Mouse (Mus musculus) midbrain, embryonic 10.5 days (tissue): ENCODE results near the gene Fads6. TPM values are rescaled to one million over a fixed set of nuclear protein-coding genes. Genes with fewer than 3 reads are reported as not detected.

Source experiments
- DNase-seq: peaks from one replicate; pipeline ENCODE4 v3.0.0-alpha.2; 2017; ENCODE audit warnings: low spot score
- H3K27ac ChIP-seq: fragments of 300-500 bp; sonication (generic); replicated peaks from 2 replicates; pipeline ENCODE4 v1.5.1; 2016; ENCODE audit warnings: mild to moderate bottlenecking
- H3K27me3 ChIP-seq: fragments of 300-500 bp; sonication (generic); 2 replicates; pipeline ENCODE4 v1.6.1; 2016; ENCODE audit warnings: low read depth, mild to moderate bottlenecking; ENCODE audit not compliant: poor library complexity, severe bottlenecking
- H3K36me3 ChIP-seq: fragments of 300-500 bp; sonication (generic); 2 replicates; pipeline ENCODE4 v1.6.1; 2016; ENCODE audit warnings: mild to moderate bottlenecking, moderate library complexity
- H3K4me1 ChIP-seq: fragments of 300-500 bp; sonication (generic); 2 replicates; pipeline ENCODE4 v1.6.1; 2016
- H3K4me3 ChIP-seq: fragments of 300-500 bp; sonication (generic); 2 replicates; pipeline ENCODE4 v1.5.1; 2016; ENCODE audit warnings: mild to moderate bottlenecking, moderate library complexity
- H3K9me3 ChIP-seq: fragments of 300-500 bp; sonication (generic); replicated peaks from 2 replicates; pipeline ENCODE4 v1.6.1; 2016; ENCODE audit warnings: mild to moderate bottlenecking
- WGBS: fragments of 180-500 bp; shearing (Covaris S2); methylation state at CpG from one replicate; pipeline ENCODE4 v1.1.7; 2016; 5-methylcytosine and 5-hydroxymethylcytosine counted together
- polyA plus RNA-seq: library from polyadenylated mRNA; unstranded; fragments of >200 nt; fragmentation: Nextera tagmentation; extraction: Ambion mirVana; gene quantifications from 2 replicates; pipeline ENCODE4 v1.2.1, GENCODE M21; 2016

Gene Fads6
- polyA plus RNA-seq, 1 experiment from 2014 or later: 0.37 TPM

- Histone ChIP-seq H3K9me3 (peaks cover 4% of the 10 kb centered on the region; the same call in 1 of the 2 replicates), H3K27me3 (peaks cover 45% of the 10 kb centered on the region), H3K36me3 (no peaks in the 10 kb centered on the region), H3K27ac (no peak overlapping the region), H3K4me3 (no peak overlapping the region), H3K4me1 (peaks cover 23% of the 10 kb centered on the region)
- no peak for DNase-seq
- 89% methylated on average over 11 of the region's 11 CpGs for WGBS
Measured at GRCm38 (mm10) chr11:115295939-115296338, 1.5 kb downstream of the Fads6 start.

GRCm38 (mm10) chr11:115292631-115293375, 4.7 kb downstream of the Fads6 start:
- WGBS: 69% methylated on average over 14 of the region's 14 CpGs
- H3K4me1 ChIP-seq: peaks cover 20% of the 10 kb centered on the region
- no peaks in the 10 kb centered on the region for H3K36me3 ChIP-seq
- no peak overlapping the region for H3K27ac ChIP-seq
- no peaks in the 10 kb centered on the region for H3K9me3 ChIP-seq
- H3K27me3 ChIP-seq: peaks cover 23% of the 10 kb centered on the region
- no peak for DNase-seq
- H3K4me3 ChIP-seq: no peak overlapping the region

- H3K4me3 ChIP-seq: no peak overlapping the region
- peaks cover 10% of the 10 kb centered on the region for H3K27me3 ChIP-seq
- DNase-seq: no peak
- no peaks in the 10 kb centered on the region for H3K9me3 ChIP-seq
- no peak overlapping the region for H3K27ac ChIP-seq
- no peaks in the 10 kb centered on the region for H3K36me3 ChIP-seq
- H3K4me1 ChIP-seq: peaks cover 8% of the 10 kb centered on the region
- 74% methylated on average over 10 of the region's 10 CpGs for whole genome bisulfite sequencing
Measured at GRCm38 (mm10) chr11:115291503-115291902, 6.0 kb downstream of the Fads6 start.

GRCm38 (mm10) chr11:115290919-115291318, 6.5 kb downstream of the Fads6 start:
- 92% methylated on average over 6 of the region's 6 CpGs for WGBS

GRCm38 (mm10) chr11:115290314-115290713, 7.1 kb downstream of the Fads6 start:
- Histone ChIP-seq H3K27me3 (no peaks in the 10 kb centered on the region), H3K4me1 (peaks cover 8% of the 10 kb centered on the region), H3K9me3 (no peaks in the 10 kb centered on the region), H3K4me3 (no peak overlapping the region), H3K36me3 (no peaks in the 10 kb centered on the region), H3K27ac (no peak overlapping the region)
- WGBS: 93% methylated on average over 1 of the region's 1 CpGs
- DNase-seq: no peak

More at GRCm38 (mm10) chr11:115290919-115291318, 6.5 kb downstream of the Fads6 start:
- Histone ChIP-seq H3K4me1 (peaks cover 8% of the 10 kb centered on the region), H3K27ac (no peak overlapping the region), H3K27me3 (peaks cover 4% of the 10 kb centered on the region), H3K9me3 (no peaks in the 10 kb centered on the region), H3K36me3 (no peaks in the 10 kb centered on the region), H3K4me3 (no peak overlapping the region)
- DNase-seq: no peak

GRCm38 (mm10) chr11:115289885-115290284, 7.6 kb downstream of the Fads6 start:
- H3K4me1 ChIP-seq: peaks cover 8% of the 10 kb centered on the region
- H3K27ac ChIP-seq: no peak overlapping the region
- H3K9me3 ChIP-seq: no peaks in the 10 kb centered on the region
- WGBS: 86% methylated on average over 8 of the region's 8 CpGs
- H3K4me3 ChIP-seq: no peak overlapping the region
- H3K36me3 ChIP-seq: no peaks in the 10 kb centered on the region
- DNase-seq: no peak
- no peaks in the 10 kb centered on the region for H3K27me3 ChIP-seq

GRCm38 (mm10) chr11:115288305-115288704, 9.2 kb downstream of the Fads6 start:
- no peaks in the 10 kb centered on the region for H3K36me3 ChIP-seq
- peaks cover 8% of the 10 kb centered on the region for H3K4me1 ChIP-seq
- DNase-seq: no peak
- WGBS: 82% methylated on average over 2 of the region's 2 CpGs
- no peaks in the 10 kb centered on the region for H3K27me3 ChIP-seq
- no peak overlapping the region for H3K27ac ChIP-seq
- H3K9me3 ChIP-seq: no peaks in the 10 kb centered on the region
- H3K4me3 ChIP-seq: no peak overlapping the region

GRCm38 (mm10) chr11:115287386-115287785, 10.1 kb downstream of the Fads6 start:
- no peaks in the 10 kb centered on the region for H3K27me3 ChIP-seq
- 89% methylated on average over 5 of the region's 5 CpGs for WGBS
- no peak overlapping the region for H3K27ac ChIP-seq
- no peaks in the 10 kb centered on the region for H3K9me3 ChIP-seq
- no peak overlapping the region for H3K4me3 ChIP-seq
- DNase-seq: no peak
- H3K4me1 ChIP-seq: peaks cover 9% of the 10 kb centered on the region
- no peaks in the 10 kb centered on the region for H3K36me3 ChIP-seq

GRCm38 (mm10) chr11:115286201-115286993, 11.1 kb downstream of the Fads6 start:
- no peak for DNase-seq
- no peaks in the 10 kb centered on the region for H3K27me3 ChIP-seq
- no peaks in the 10 kb centered on the region for H3K36me3 ChIP-seq
- H3K9me3 ChIP-seq: no peaks in the 10 kb centered on the region
- H3K27ac ChIP-seq: no peak overlapping the region
- 81% methylated on average over 19 of the region's 19 CpGs for WGBS
- no peak overlapping the region for H3K4me3 ChIP-seq
- 0 out of 2 replicates have a peak, but pooled peaks cover 3% of the 10 kb centered on the region for H3K4me1 ChIP-seq

GRCm38 (mm10) chr11:115285282-115285681, 12.2 kb downstream of the Fads6 start:
- Histone ChIP-seq H3K27ac (no peak overlapping the region), H3K4me3 (no peak overlapping the region), H3K9me3 (no peaks in the 10 kb centered on the region), H3K4me1 (0 out of 2 replicates have a peak, but pooled peaks cover 3% of the 10 kb centered on the region), H3K36me3 (no peaks in the 10 kb centered on the region), H3K27me3 (no peaks in the 10 kb centered on the region)
- WGBS: 71% methylated on average over 4 of the region's 4 CpGs
- no peak for DNase-seq

- Histone ChIP-seq H3K9me3 (no peaks in the 10 kb centered on the region), H3K4me3 (no peak overlapping the region), H3K36me3 (no peaks in the 10 kb centered on the region), H3K27me3 (no peaks in the 10 kb centered on the region), H3K4me1 (0 out of 2 replicates have a peak, but pooled peaks cover 3% of the 10 kb centered on the region), H3K27ac (no peak overlapping the region)
- no peak for DNase-seq
- WGBS: 92% methylated on average over 12 of the region's 12 CpGs
Measured at GRCm38 (mm10) chr11:115283891-115284620, 13.4 kb downstream of the Fads6 start.

- Histone ChIP-seq H3K4me3 (no peak overlapping the region), H3K27me3 (no peaks in the 10 kb centered on the region), H3K4me1 (0 out of 2 replicates have a peak, but pooled peaks cover 3% of the 10 kb centered on the region), H3K9me3 (no peaks in the 10 kb centered on the region), H3K27ac (no peak overlapping the region), H3K36me3 (no peaks in the 10 kb centered on the region)
- 78% methylated on average over 9 of the region's 9 CpGs for WGBS
- no peak for DNase-seq
Measured at GRCm38 (mm10) chr11:115283486-115283765, 14.0 kb downstream of the Fads6 start.
